Mouse (Mus musculus) urinary bladder, adult 18-20 months (tissue): ENCODE measurements around the gene Tlx1.

Source experiments
- DNase-seq, 2 experiments: peaks; one replicate each; pipeline ENCODE4 v3.0.0; 2022; ENCODE audit warnings: low spot score in 2 of 2, mixed read lengths in 2 of 2

Gene Tlx1

GRCm38 (mm10) chr19:45158201-45158600 is 7.7 kb downstream of the Tlx1 start:
- DNase-seq, result no peak

GRCm38 (mm10) chr19:45158896-45159295 is 8.4 kb downstream of the Tlx1 start:
- no peak for DNase-seq

- DNase-seq, result no peak
Observed at GRCm38 (mm10) chr19:45159491-45159890, 9.0 kb downstream of the Tlx1 start.

- DNase-seq, result no peak
Observed at GRCm38 (mm10) chr19:45159991-45160390, 9.5 kb downstream of the Tlx1 start.

- no peak for DNase-seq
Observed at GRCm38 (mm10) chr19:45160523-45160922, 10.0 kb downstream of the Tlx1 start.

GRCm38 (mm10) chr19:45161093-45161492 is 10.6 kb downstream of the Tlx1 start:
- peak; percentile 50 to 58 for DNase-seq

- DNase-seq, result no peak
Observed at GRCm38 (mm10) chr19:45162181-45162580, 11.7 kb downstream of the Tlx1 start.

- DNase-seq, result no peak
Observed at GRCm38 (mm10) chr19:45162871-45163270, 12.4 kb downstream of the Tlx1 start.

- DNase-seq, result no peak
Observed at GRCm38 (mm10) chr19:45170451-45170850, 20.0 kb downstream of the Tlx1 start.

- no peak for DNase-seq
Observed at GRCm38 (mm10) chr19:45174803-45175202, 24.3 kb downstream of the Tlx1 start.

GRCm38 (mm10) chr19:45176269-45176668 is 25.8 kb downstream of the Tlx1 start:
- no peak for DNase-seq

GRCm38 (mm10) chr19:45177004-45177737 is 26.7 kb downstream of the Tlx1 start:
- peak in 1 of 2 experiments; percentile 24 for DNase-seq

- DNase-seq, result no peak
Observed at GRCm38 (mm10) chr19:45179451-45179850, 29.0 kb downstream of the Tlx1 start.

GRCm38 (mm10) chr19:45180447-45180846 is 30.0 kb downstream of the Tlx1 start:
- no peak for DNase-seq

- no peak for DNase-seq
Observed at GRCm38 (mm10) chr19:45194651-45195050, 44.2 kb downstream of the Tlx1 start.

- no peak for DNase-seq
Observed at GRCm38 (mm10) chr19:45196967-45197366, 46.5 kb downstream of the Tlx1 start.

- DNase-seq, result no peak
Observed at GRCm38 (mm10) chr19:45205311-45206105, 55.0 kb downstream of the Tlx1 start.
